Mouse (Mus musculus): ENCODE measurements around the gene Gm13539.

Gm13539 gene

DNA sequence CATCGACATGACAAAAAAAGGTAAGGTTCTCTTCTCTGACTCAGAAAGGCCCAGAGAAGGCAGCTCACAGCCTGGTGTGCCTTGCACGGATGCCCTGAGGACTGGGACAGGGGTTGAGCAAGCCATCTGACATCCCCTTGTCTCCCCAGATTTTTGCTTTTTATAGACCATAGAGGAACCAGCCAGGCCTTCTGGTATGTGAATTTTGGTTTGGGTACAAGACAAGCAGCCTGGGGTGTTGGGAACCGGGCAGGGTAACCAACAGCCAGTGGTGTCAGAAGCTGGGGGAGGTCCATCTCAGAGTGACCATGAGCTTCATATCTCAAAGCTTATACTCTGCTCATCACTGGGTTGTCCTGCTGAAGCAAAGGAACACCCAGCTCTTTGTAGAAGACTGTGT lies 42.7 kb downstream of the Gm13539 start:
- in situ Hi-C loops (cut with MboI, MseI), result loop anchor here (5.0 kb wide), 2 partner anchors 57 to 952 kb away; partner anchors contain the start of gene Lcn3 (in 1 of the 2)

DNA sequence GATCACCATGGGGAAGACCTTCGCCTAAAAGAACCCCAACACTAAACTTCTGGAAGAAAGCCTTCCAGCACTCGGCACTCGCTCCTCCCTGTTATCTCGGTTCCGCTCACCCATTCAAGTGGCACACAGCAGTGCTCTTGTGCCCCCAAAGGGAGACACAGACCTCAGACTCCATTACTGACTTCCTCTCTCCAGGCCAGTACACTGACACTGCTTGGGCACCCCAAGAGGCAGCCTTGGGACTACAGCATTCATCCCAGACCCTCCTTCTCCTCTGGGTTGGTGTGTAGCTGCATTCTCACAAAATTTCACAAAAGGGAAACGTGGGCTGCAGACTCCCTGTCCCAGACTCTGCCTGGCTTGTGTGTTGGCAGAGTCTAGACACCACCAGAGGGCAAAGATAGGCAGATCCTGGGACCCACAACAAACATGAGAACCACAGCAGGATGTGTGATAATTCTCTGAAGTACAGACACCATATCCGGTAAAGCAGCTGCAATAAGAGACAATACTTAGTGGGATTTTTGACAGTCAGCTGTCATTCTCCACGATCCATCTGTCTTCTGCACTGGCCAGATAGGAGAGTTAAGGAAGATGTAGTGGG lies 46.4 kb downstream of the Gm13539 start:
- in situ Hi-C loops (cut with MboI, MseI), result loop anchor here (5.0 kb wide), 2 partner anchors 61 to 956 kb away; partner anchors contain the start of gene Lcn3 (in 1 of the 2)

- in situ Hi-C loops (cut with MboI, MseI), result no loop called here
Measured at GRCm38 (mm10) chr2:25830786-25831185, 48.7 kb downstream of the Gm13539 start.

DNA sequence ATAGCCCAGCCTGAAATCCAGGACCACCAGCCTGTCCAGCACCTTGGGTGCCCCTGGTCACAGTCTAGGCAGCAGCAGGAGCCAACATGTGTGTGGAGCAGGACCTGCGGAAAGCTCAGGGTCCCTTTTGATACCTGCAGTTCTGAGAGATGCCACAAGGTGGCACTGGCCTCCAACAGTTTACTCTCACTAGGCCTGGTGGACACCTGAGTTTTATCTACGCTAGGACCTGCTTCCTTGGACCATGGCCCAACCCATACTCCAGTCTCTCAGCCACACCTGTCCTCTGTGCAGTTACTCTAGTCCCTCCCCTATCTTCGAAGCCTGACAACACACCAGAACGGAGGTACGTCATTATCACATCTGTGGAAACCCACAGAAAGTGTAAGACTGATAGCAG lies 54.2 kb downstream of the Gm13539 start:
- in situ Hi-C loops (cut with MboI, MseI), result no loop called here

Data from T-helper 17 cell (primary cell).